Mouse (Mus musculus): ENCODE data around the gene Nlrp4a.
"Not testable (repeated sequence)": the region's sequence is repeated elsewhere in the genome, so short reads cannot be mapped to it uniquely, and the experiment has no call there.

Nlrp4a gene

GRCm38 (mm10) chr7:26434813-26435212 lies at the start of gene Nlrp4a:
TSS of gene Nlrp4a (plus strand) at chr7:26435113.
- DNase-seq (ENCODE audit: inconsistent age in 2 of 2, low spot score in 1 of 2): no peak

- DNase-seq (ENCODE audit: inconsistent age in 2 of 2, low spot score in 1 of 2): not testable (repeated sequence)
Observed at GRCm38 (mm10) chr7:26386691-26387090, 48.2 kb upstream of the Nlrp4a start.

DNA sequence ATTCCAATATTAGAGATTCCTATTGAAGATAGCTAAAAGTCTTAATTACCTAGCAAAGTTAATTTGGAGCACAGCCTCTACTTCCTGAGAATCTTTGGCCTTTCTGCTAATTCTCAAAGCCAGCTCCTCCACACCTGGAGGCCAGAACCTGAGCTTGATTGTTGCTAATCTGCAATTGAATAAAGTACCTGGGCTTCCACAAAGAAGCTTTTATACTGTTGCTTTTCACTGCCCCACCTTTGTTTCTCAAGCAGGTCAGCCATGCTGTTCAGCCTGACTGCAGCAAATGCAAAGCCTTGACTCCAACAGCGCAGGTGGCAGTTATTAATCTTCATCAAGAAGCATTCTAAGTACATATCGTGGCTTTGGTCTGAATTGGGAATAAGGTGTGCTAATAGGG lies 43.8 kb upstream of the Nlrp4a start:
- DNase-seq (ENCODE audit: inconsistent age in 2 of 2, low spot score in 1 of 2): not testable (repeated sequence)

- DNase-seq (ENCODE audit: inconsistent age in 2 of 2, low spot score in 1 of 2): not testable (repeated sequence)
Observed at GRCm38 (mm10) chr7:26391811-26392210, 43.1 kb upstream of the Nlrp4a start.

- not testable (repeated sequence) for DNase-seq (ENCODE audit: inconsistent age in 2 of 2, low spot score in 1 of 2)
Observed at GRCm38 (mm10) chr7:26403600-26403999, 31.3 kb upstream of the Nlrp4a start, which contains the start of gene Nlrp9c. TSS of gene Nlrp9c (minus strand) at chr7:26403700.

DNA sequence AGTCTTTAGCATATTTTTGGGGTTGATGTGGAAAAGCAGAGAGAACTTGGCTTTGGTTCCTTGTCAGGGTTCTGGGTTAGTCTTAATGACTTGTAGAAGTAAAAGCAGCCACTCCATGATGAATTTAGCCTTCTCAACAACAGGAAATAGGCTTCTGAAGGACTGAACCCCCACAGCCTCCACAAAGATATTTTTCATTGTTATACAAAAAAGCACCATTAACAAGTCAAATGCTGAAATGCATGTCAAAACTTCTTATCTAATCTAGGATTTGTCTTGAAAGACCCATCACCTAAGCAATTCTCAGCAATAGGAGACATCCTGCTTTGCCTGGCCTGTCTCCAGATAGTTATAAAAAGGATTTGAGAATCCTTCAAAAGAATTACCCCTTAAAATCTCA lies 41.8 kb downstream of the Nlrp4a start:
- DNase-seq (ENCODE audit: inconsistent age in 2 of 2, low spot score in 1 of 2): no peak

DNA sequence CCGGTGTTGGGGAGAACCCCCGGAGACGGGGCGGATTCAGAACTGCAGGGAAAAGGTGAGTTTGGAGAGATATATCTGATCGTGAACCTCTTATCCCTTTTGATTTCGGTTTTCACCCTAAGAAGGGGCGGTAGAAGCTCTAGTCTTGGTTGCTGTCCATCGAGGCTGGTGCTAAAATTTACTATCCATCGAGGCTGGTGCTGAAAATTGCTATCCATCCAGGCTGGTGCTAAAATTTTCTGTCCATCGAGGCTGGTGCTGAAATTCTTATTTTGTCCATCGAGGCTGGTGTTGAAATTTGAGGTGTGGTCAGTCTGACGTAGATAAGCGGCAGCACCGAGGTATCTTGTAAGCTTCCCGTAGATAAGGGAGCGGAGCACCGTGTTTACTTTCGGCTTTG lies 54.6 kb downstream of the Nlrp4a start:
- DNase-seq (ENCODE audit: inconsistent age in 2 of 2, low spot score in 1 of 2): not testable (repeated sequence)
